Mouse (Mus musculus): ENCODE results near the gene Astn1. TPM values are rescaled to one million over a fixed set of nuclear protein-coding genes. Genes with fewer than 3 reads are reported as not detected.
A peak's percentile ranks its signal among the peaks of the same experiment; 100 is the strongest.

The Astn1 gene
- total and polyA plus RNA-seq, 3 experiments = not detected

DNA sequence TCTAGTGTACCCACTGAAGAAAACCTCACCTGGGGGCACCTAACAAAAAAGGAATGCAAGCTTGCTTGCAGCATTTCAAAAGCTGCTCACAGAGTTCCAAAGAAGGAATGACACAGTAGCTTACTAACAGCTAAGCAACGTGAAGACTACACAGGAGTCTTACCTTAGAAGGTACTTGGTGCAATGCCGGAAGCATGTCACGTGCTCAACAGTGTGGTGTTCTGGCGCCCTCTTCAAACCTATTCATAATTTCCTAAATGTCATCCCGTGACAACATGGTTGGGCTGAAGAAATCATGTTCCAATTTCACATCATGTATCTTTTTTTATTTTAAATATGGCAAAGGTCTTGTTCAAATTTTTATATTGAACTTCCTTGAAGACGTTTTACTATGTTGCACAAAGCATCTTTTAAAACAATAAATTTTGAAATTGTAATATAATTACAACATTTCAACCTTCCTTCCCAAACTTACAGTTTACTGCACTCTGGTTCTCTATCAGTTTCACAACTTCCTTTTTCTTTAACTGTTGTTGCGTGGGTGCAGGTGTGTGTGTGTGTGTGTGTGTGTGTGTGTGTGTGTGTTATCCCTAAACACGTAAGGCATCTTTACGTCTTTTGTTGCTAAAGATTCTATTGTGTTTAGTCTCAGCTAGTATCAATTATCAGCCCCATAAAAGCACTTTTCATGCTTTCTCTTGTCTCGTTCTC is 335.9 kb downstream of the Astn1 start:
- H3K27me3 ChIP-seq (ENCODE audit: control insufficient read depth in 1 of 2, insufficient read depth in 2 of 2, low read length in 2 of 2) = no peaks in the 10 kb centered on the region
- no peak overlapping the region for H3K9ac ChIP-seq (ENCODE audit: control insufficient read depth, low read depth, low read length, poor library complexity, severe bottlenecking)
- H3K79me2 ChIP-seq (ENCODE audit: control insufficient read depth, insufficient read depth, low read length, poor library complexity) = no peaks in the 10 kb centered on the region
- no peak overlapping the region for H3K4me3 ChIP-seq (ENCODE audit: control insufficient read depth in 1 of 2, insufficient read depth in 1 of 2, low read depth in 2 of 2, low read length in 2 of 2)
- peak; percentile 6 for DNase-seq (ENCODE audit: low read depth, low spot score)
- peaks cover 0 to 3% of the 10 kb centered on the region in 2 experiments; a peak in 1 of 4 replicates for H3K4me1 ChIP-seq (ENCODE audit: control insufficient read depth in 1 of 2, insufficient read depth in 2 of 2, low read length in 2 of 2)
- TF ChIP-seq EP300 (IDR thresholded peaks at IDR 0.05; ENCODE audit: low read depth in 1 of 2, low read length in 2 of 2) (peak in 1 of 2 experiments; percentile 43; a peak in 1 of 4 replicates), USF1 (IDR thresholded peaks at IDR 0.05; ENCODE audit: low read depth, low read length) (peak; percentile 33; the same call in 1 of the 2 replicates), ELF1 (IDR thresholded peaks at IDR 0.05; ENCODE audit: low read depth, low read length) (no peak)
- peaks cover 0 to 2% of the 10 kb centered on the region in 2 experiments; a peak in 2 of 4 replicates for H3K36me3 ChIP-seq (ENCODE audit: control insufficient read depth in 1 of 2, insufficient read depth in 2 of 2, low read length in 2 of 2)
- no peak overlapping the region for H3K27ac ChIP-seq (ENCODE audit: control insufficient read depth, low read depth, low read length)
- no peaks in the 10 kb centered on the region for H3K9me3 ChIP-seq (replicated peaks; ENCODE audit: insufficient read depth, low read length)

DNA sequence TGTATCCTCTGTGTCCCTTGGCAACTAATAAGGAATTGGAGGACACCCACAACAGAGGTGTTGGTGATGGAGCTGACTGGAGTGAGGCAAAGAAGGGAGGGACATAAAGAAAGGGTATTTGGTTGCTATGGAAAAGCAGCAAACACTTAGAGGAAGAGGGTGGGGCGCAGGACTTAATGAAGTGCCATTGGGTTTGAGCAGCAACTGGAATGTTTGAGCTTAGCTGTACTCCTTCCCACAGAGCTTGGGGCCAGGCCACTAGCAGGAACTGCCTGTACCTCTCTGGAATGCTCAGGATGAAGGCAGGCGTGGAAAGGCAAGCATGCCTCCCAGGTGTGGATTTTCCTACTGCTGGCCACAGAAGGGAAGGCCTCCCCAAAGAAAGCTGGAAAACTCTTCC is 337.2 kb downstream of the Astn1 start:
- H3K27ac ChIP-seq (ENCODE audit: control insufficient read depth, low read depth, low read length) = no peak overlapping the region
- H3K9ac ChIP-seq (ENCODE audit: control insufficient read depth, low read depth, low read length, poor library complexity, severe bottlenecking) = no peak overlapping the region
- no peaks in the 10 kb centered on the region for H3K9me3 ChIP-seq (replicated peaks; ENCODE audit: insufficient read depth, low read length)
- H3K27me3 ChIP-seq (ENCODE audit: control insufficient read depth in 1 of 2, insufficient read depth in 2 of 2, low read length in 2 of 2) = no peaks in the 10 kb centered on the region
- H3K36me3 ChIP-seq (ENCODE audit: control insufficient read depth in 1 of 2, insufficient read depth in 2 of 2, low read length in 2 of 2) = peaks cover 0 to 2% of the 10 kb centered on the region in 2 experiments; a peak in 2 of 4 replicates
- H3K4me1 ChIP-seq (ENCODE audit: control insufficient read depth in 1 of 2, insufficient read depth in 2 of 2, low read length in 2 of 2) = peaks cover 0 to 3% of the 10 kb centered on the region in 2 experiments; a peak in 1 of 4 replicates
- DNase-seq (ENCODE audit: low read depth, low spot score) = no peak
- TF ChIP-seq BHLHE40 (IDR thresholded peaks at IDR 0.05; ENCODE audit: borderline replicate concordance, low read depth, low read length) (no peak), CTCF (IDR thresholded peaks at IDR 0.05 in 2 of 3, conservative IDR thresholded peaks at IDR 0.05 in 1 of 3; ENCODE audit: control insufficient read depth in 1 of 3, insufficient read depth in 1 of 3, low read depth in 2 of 3, low read length in 3 of 3, poor library complexity in 1 of 3, severe bottlenecking in 1 of 3) (no peak), E2F4 (IDR thresholded peaks at IDR 0.05; ENCODE audit: borderline replicate concordance, low read depth, low read length) (no peak), SIN3A (IDR thresholded peaks at IDR 0.05; ENCODE audit: low read length) (no peak)
- no peak overlapping the region for H3K4me3 ChIP-seq (ENCODE audit: control insufficient read depth in 1 of 2, insufficient read depth in 1 of 2, low read depth in 2 of 2, low read length in 2 of 2)
- H3K79me2 ChIP-seq (ENCODE audit: control insufficient read depth, insufficient read depth, low read length, poor library complexity) = no peaks in the 10 kb centered on the region

DNA sequence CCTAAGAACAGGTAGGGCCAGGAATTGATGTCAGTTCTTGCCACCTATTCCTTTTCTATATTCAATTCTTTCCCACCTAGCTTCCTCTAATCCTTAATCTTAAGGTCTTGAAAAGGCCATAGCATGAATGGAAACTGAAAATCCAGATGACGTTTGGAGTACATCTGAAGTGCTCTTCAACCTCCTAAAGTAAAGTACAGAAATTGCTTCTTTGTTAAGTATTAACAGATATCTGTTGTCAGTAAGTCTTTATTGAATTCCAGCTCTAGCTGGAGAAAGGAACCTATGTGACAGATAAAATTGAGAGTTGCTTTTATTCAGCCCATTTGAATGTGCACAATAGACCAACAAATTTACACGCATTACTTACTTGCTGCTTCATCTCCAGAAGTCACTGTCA is 338.1 kb downstream of the Astn1 start:
- Histone ChIP-seq H3K27me3 (ENCODE audit: control insufficient read depth in 1 of 2, insufficient read depth in 2 of 2, low read length in 2 of 2) (no peaks in the 10 kb centered on the region), H3K9ac (ENCODE audit: control insufficient read depth, low read depth, low read length, poor library complexity, severe bottlenecking) (no peak overlapping the region), H3K79me2 (ENCODE audit: control insufficient read depth, insufficient read depth, low read length, poor library complexity) (no peaks in the 10 kb centered on the region), H3K27ac (ENCODE audit: control insufficient read depth, low read depth, low read length) (no peak overlapping the region), H3K9me3 (replicated peaks; ENCODE audit: insufficient read depth, low read length) (no peaks in the 10 kb centered on the region), H3K36me3 (ENCODE audit: control insufficient read depth in 1 of 2, insufficient read depth in 2 of 2, low read length in 2 of 2) (peaks cover 0 to 2% of the 10 kb centered on the region in 2 experiments; a peak in 2 of 4 replicates), H3K4me1 (ENCODE audit: control insufficient read depth in 1 of 2, insufficient read depth in 2 of 2, low read length in 2 of 2) (peaks cover 0 to 3% of the 10 kb centered on the region in 2 experiments; a peak in 1 of 4 replicates), H3K4me3 (ENCODE audit: control insufficient read depth in 1 of 2, insufficient read depth in 1 of 2, low read depth in 2 of 2, low read length in 2 of 2) (no peak overlapping the region)
- DNase-seq (ENCODE audit: low read depth, low spot score) = no peak
- no peak for TF ChIP-seq HCFC1 (IDR thresholded peaks at IDR 0.05; ENCODE audit: low read depth, low read length)
- no peak for TF ChIP-seq EP300 (IDR thresholded peaks at IDR 0.05; ENCODE audit: low read depth in 1 of 2, low read length in 2 of 2)
- TF ChIP-seq ZNF384 (IDR thresholded peaks at IDR 0.05; ENCODE audit: low read depth, low read length) = no peak
- TF ChIP-seq POLR2AphosphoS5 (IDR thresholded peaks at IDR 0.05; ENCODE audit: borderline replicate concordance, low read depth, low read length) = no peak
- TF ChIP-seq MAZ (IDR thresholded peaks at IDR 0.05; ENCODE audit: low read depth, low read length) = no peak
- no peak for TF ChIP-seq ELF1 (IDR thresholded peaks at IDR 0.05; ENCODE audit: low read depth, low read length)
- TF ChIP-seq USF1 (IDR thresholded peaks at IDR 0.05; ENCODE audit: low read depth, low read length) = no peak
- no peak for TF ChIP-seq TCF12 (IDR thresholded peaks at IDR 0.05; ENCODE audit: low read depth, low read length)
- TF ChIP-seq CHD1 (IDR thresholded peaks at IDR 0.05; ENCODE audit: low read depth, low read length) = no peak
- TF ChIP-seq ETS1 (IDR thresholded peaks at IDR 0.05; ENCODE audit: low read depth, low read length) = no peak
- no peak for TF ChIP-seq MXI1 (IDR thresholded peaks at IDR 0.05; ENCODE audit: low read depth, low read length)
- no peak for TF ChIP-seq USF2 (IDR thresholded peaks at IDR 0.05; ENCODE audit: borderline replicate concordance in 1 of 2, insufficient read depth in 1 of 2, low read depth in 1 of 2, low read length in 2 of 2)
- TF ChIP-seq ZMIZ1 (IDR thresholded peaks at IDR 0.05; ENCODE audit: low read depth, low read length) = no peak
- no peak for TF ChIP-seq UBTF (IDR thresholded peaks at IDR 0.05; ENCODE audit: borderline replicate concordance, insufficient read depth, low read depth, low read length)
- TF ChIP-seq POLR2A (IDR thresholded peaks at IDR 0.05; ENCODE audit: control insufficient read depth in 1 of 2, insufficient read depth in 1 of 2, low read depth in 1 of 2, low read length in 2 of 2, poor library complexity in 1 of 2) = no peak
- TF ChIP-seq TBP (IDR thresholded peaks at IDR 0.05; ENCODE audit: low read depth, low read length) = no peak
- TF ChIP-seq RAD21 (IDR thresholded peaks at IDR 0.05; ENCODE audit: low read depth, low read length) = no peak
- no peak for TF ChIP-seq CTCF (IDR thresholded peaks at IDR 0.05 in 2 of 3, conservative IDR thresholded peaks at IDR 0.05 in 1 of 3; ENCODE audit: control insufficient read depth in 1 of 3, insufficient read depth in 1 of 3, low read depth in 2 of 3, low read length in 3 of 3, poor library complexity in 1 of 3, severe bottlenecking in 1 of 3)
- no peak for TF ChIP-seq KAT2A (conservative IDR thresholded peaks at IDR 0.05; ENCODE audit: low read depth, low read length)

All from MEL (cell line).